Mouse (Mus musculus): ENCODE measurements around the gene Kif16b. TPM values are rescaled to one million over a fixed set of nuclear protein-coding genes. Genes with fewer than 3 reads are reported as not detected.
A peak's percentile ranks its signal among the peaks of the same experiment; 100 is the strongest.

Kif16b gene
- polyA plus RNA-seq, 1 experiment from 2014 or later: 6.4 TPM

- WGBS: 68% methylated on average over 3 of the region's 3 CpGs
These were observed 7.9 kb upstream of the Kif16b start for GRCm38 (mm10) chr2:142909213-142909612.

GRCm38 (mm10) chr2:142907056-142907455, 5.7 kb upstream of the Kif16b start:
- DNase-seq (ENCODE audit: low spot score) (no peak), ATAC-seq (no peak)
- H3K27ac ChIP-seq (ENCODE audit: low read length): no peak overlapping the region
- H3K36me3 ChIP-seq (ENCODE audit: insufficient read depth, low read length): no peaks in the 10 kb centered on the region
- H3K4me1 ChIP-seq (ENCODE audit: insufficient read depth, low read depth, low read length): peaks cover 4% of the 10 kb centered on the region; the same call in 1 of the 2 replicates
- WGBS: 84% methylated on average over 4 of the region's 4 CpGs
- no peak overlapping the region for H3K4me3 ChIP-seq (ENCODE audit: low read depth, low read length)
- no peak for TF ChIP-seq EP300 (IDR thresholded peaks at IDR 0.05)
- TF ChIP-seq CTCF (IDR thresholded peaks at IDR 0.05): no peak
- no peaks in the 10 kb centered on the region for H3K9me3 ChIP-seq (ENCODE audit: low read length)
- H3K27me3 ChIP-seq (replicated peaks; ENCODE audit: insufficient read depth, low read length): no peaks in the 10 kb centered on the region
- H3K4me2 ChIP-seq (replicated peaks; ENCODE audit: low read depth, low read length): no peak overlapping the region
- no peak overlapping the region for H3K9ac ChIP-seq (replicated peaks; ENCODE audit: low read depth)

More at GRCm38 (mm10) chr2:142909213-142909612, 7.9 kb upstream of the Kif16b start:
- Histone ChIP-seq H3K9ac (replicated peaks; ENCODE audit: low read depth) (no peak overlapping the region), H3K9me3 (ENCODE audit: low read length) (no peaks in the 10 kb centered on the region), H3K4me3 (ENCODE audit: low read depth, low read length) (no peak overlapping the region), H3K36me3 (ENCODE audit: insufficient read depth, low read length) (no peaks in the 10 kb centered on the region), H3K27me3 (replicated peaks; ENCODE audit: insufficient read depth, low read length) (no peaks in the 10 kb centered on the region), H3K4me2 (replicated peaks; ENCODE audit: low read depth, low read length) (no peak overlapping the region), H3K27ac (ENCODE audit: low read length) (no peak overlapping the region), H3K4me1 (ENCODE audit: insufficient read depth, low read depth, low read length) (no peaks in the 10 kb centered on the region)
- ATAC-seq: no peak
- no peak for DNase-seq (ENCODE audit: low spot score)
- TF ChIP-seq CTCF (IDR thresholded peaks at IDR 0.05): no peak
- no peak for TF ChIP-seq EP300 (IDR thresholded peaks at IDR 0.05)

GRCm38 (mm10) chr2:142902905-142903895, 1.9 kb upstream of the Kif16b start:
- peak overlapping the region; percentile 74 for H3K4me2 ChIP-seq (replicated peaks; ENCODE audit: low read depth, low read length)
- peak; percentile 95 for ATAC-seq
- peak overlapping the region; percentile 43 for H3K4me3 ChIP-seq (ENCODE audit: low read depth, low read length)
- peak; percentile 98 for DNase-seq (ENCODE audit: low spot score)
- no peak overlapping the region for H3K9ac ChIP-seq (replicated peaks; ENCODE audit: low read depth)
- H3K27me3 ChIP-seq (replicated peaks; ENCODE audit: insufficient read depth, low read length): no peaks in the 10 kb centered on the region
- peak overlapping the region; percentile 66 for H3K27ac ChIP-seq (ENCODE audit: low read length)
- peaks cover 7% of the 10 kb centered on the region; the same call in 1 of the 2 replicates for H3K4me1 ChIP-seq (ENCODE audit: insufficient read depth, low read depth, low read length)
- H3K36me3 ChIP-seq (ENCODE audit: insufficient read depth, low read length): no peaks in the 10 kb centered on the region
- TF ChIP-seq CTCF (IDR thresholded peaks at IDR 0.05): no peak
- 0 out of 2 replicates have a peak, but pooled peaks have one; percentile 7 for TF ChIP-seq EP300 (IDR thresholded peaks at IDR 0.05)
- WGBS: 4% methylated on average over 34 of the region's 34 CpGs
- H3K9me3 ChIP-seq (ENCODE audit: low read length): no peaks in the 10 kb centered on the region

- 22% methylated on average over 10 of the region's 10 CpGs for WGBS
- Histone ChIP-seq H3K9me3 (ENCODE audit: low read length) (no peaks in the 10 kb centered on the region), H3K4me3 (ENCODE audit: low read depth, low read length) (peak overlapping the region; percentile 79), H3K27me3 (replicated peaks; ENCODE audit: insufficient read depth, low read length) (no peaks in the 10 kb centered on the region), H3K4me2 (replicated peaks; ENCODE audit: low read depth, low read length) (peak overlapping the region; percentile 91), H3K27ac (ENCODE audit: low read length) (peak overlapping the region; percentile 51; the same call in 1 of the 2 replicates), H3K36me3 (ENCODE audit: insufficient read depth, low read length) (no peaks in the 10 kb centered on the region), H3K4me1 (ENCODE audit: insufficient read depth, low read depth, low read length) (peaks cover 7% of the 10 kb centered on the region; the same call in 1 of the 2 replicates), H3K9ac (replicated peaks; ENCODE audit: low read depth) (peak overlapping the region; percentile 64; the same call in 1 of the 2 replicates)
- no peak for ATAC-seq
- TF ChIP-seq EP300 (IDR thresholded peaks at IDR 0.05): no peak
- TF ChIP-seq CTCF (IDR thresholded peaks at IDR 0.05): no peak
- peak; percentile 21 for DNase-seq (ENCODE audit: low spot score)
These were observed 1.0 kb downstream of the Kif16b start for GRCm38 (mm10) chr2:142900120-142900861.

GRCm38 (mm10) chr2:142893780-142894179, 7.6 kb downstream of the Kif16b start:
- TF ChIP-seq EP300 (IDR thresholded peaks at IDR 0.05) (no peak), CTCF (IDR thresholded peaks at IDR 0.05) (no peak)
- no peak for ATAC-seq
- H3K9ac ChIP-seq (replicated peaks; ENCODE audit: low read depth): no peak overlapping the region
- H3K9me3 ChIP-seq (ENCODE audit: low read length): no peaks in the 10 kb centered on the region
- no peaks in the 10 kb centered on the region for H3K27me3 ChIP-seq (replicated peaks; ENCODE audit: insufficient read depth, low read length)
- no peak overlapping the region for H3K27ac ChIP-seq (ENCODE audit: low read length)
- H3K4me1 ChIP-seq (ENCODE audit: insufficient read depth, low read depth, low read length): no peaks in the 10 kb centered on the region
- no peak for DNase-seq (ENCODE audit: low spot score)
- H3K4me3 ChIP-seq (ENCODE audit: low read depth, low read length): no peak overlapping the region
- no peaks in the 10 kb centered on the region for H3K36me3 ChIP-seq (ENCODE audit: insufficient read depth, low read length)
- no peak overlapping the region for H3K4me2 ChIP-seq (replicated peaks; ENCODE audit: low read depth, low read length)
- WGBS: 71% methylated on average over 1 of the region's 1 CpGs

GRCm38 (mm10) chr2:142891283-142891682, 10.0 kb downstream of the Kif16b start:
- no peak for ATAC-seq

More at GRCm38 (mm10) chr2:142891283-142891682, 10.0 kb downstream of the Kif16b start:
- Histone ChIP-seq H3K4me2 (replicated peaks; ENCODE audit: low read depth, low read length) (no peak overlapping the region), H3K36me3 (ENCODE audit: insufficient read depth, low read length) (no peaks in the 10 kb centered on the region), H3K9me3 (ENCODE audit: low read length) (no peaks in the 10 kb centered on the region), H3K9ac (replicated peaks; ENCODE audit: low read depth) (no peak overlapping the region), H3K27me3 (replicated peaks; ENCODE audit: insufficient read depth, low read length) (no peaks in the 10 kb centered on the region), H3K4me3 (ENCODE audit: low read depth, low read length) (no peak overlapping the region), H3K27ac (ENCODE audit: low read length) (no peak overlapping the region), H3K4me1 (ENCODE audit: insufficient read depth, low read depth, low read length) (no peaks in the 10 kb centered on the region)
- TF ChIP-seq CTCF (IDR thresholded peaks at IDR 0.05) (no peak), EP300 (IDR thresholded peaks at IDR 0.05) (no peak)
- DNase-seq (ENCODE audit: low spot score): no peak
- 45% methylated on average over 2 of the region's 2 CpGs for WGBS

Data from lung, postnatal 0 days (tissue).